In genomic region chr11:118610128-118610527, GRCm38 (mm10) we compare ENCODE assay signal across 12 mouse cellular contexts.
A peak's percentile ranks its signal among the peaks of the same experiment; 100 is the strongest.
DNase-seq lines count a peak whose midpoint lies in the region; ATAC-seq and TF ChIP-seq lines count a peak whose summit lies in the region.
"Had no signal": no experiment of that assay in that cellular context is flagged by ENCODE, and none has a peak within 500 bp of the region (broad histone marks: within the 10 kb centered on the region; RNA-seq: fewer than 3 reads in every experiment).

No protein-coding gene starts in this region.

- H3K36me3 ChIP-seq in kidney, postnatal 0 days (ENCODE audit: insufficient read depth, low read length): no peaks in the 10 kb centered on the region
- H3K36me3 ChIP-seq in forebrain, postnatal 0 days (ENCODE audit: insufficient read depth): no peaks in the 10 kb centered on the region
- H3K36me3 ChIP-seq in midbrain, postnatal 0 days (ENCODE audit: insufficient read depth, low read length): no peaks in the 10 kb centered on the region
- H3K36me3 ChIP-seq: kidney, embryonic 15.5 days; liver, embryonic 13.5 days had no signal

- peak overlapping the region; percentile 16; the same call in 1 of the 2 replicates for H3K4me2 ChIP-seq in kidney, postnatal 0 days (ENCODE audit: low read length)
- peak overlapping the region; percentile 37 for H3K4me2 ChIP-seq in forebrain, postnatal 0 days (ENCODE audit: low read depth)
- peak overlapping the region; percentile 33 for H3K4me2 ChIP-seq in midbrain, postnatal 0 days (ENCODE audit: low read depth, low read length, poor library complexity, severe bottlenecking)
- H3K4me2 ChIP-seq: kidney, embryonic 15.5 days; liver, embryonic 13.5 days had no signal

- H3K4me1 ChIP-seq in kidney, postnatal 0 days (replicated peaks; ENCODE audit: insufficient read depth, low read length): no peaks in the 10 kb centered on the region
- H3K4me1 ChIP-seq in forebrain, postnatal 0 days (ENCODE audit: insufficient read depth): no peaks in the 10 kb centered on the region
- peaks cover 10% of the 10 kb centered on the region for H3K4me1 ChIP-seq in midbrain, postnatal 0 days (ENCODE audit: insufficient read depth, low read length)
- H3K4me1 ChIP-seq: liver, embryonic 13.5 days had no signal

- no peak for ATAC-seq in kidney, postnatal 0 days (replicated peaks; ENCODE audit: low FRiP score, low read depth)
- ATAC-seq in forebrain, postnatal 0 days: no peak
- ATAC-seq in midbrain, postnatal 0 days (ENCODE audit: low FRiP score): no peak

- no peak overlapping the region for H3K27ac ChIP-seq in kidney, postnatal 0 days
- H3K27ac ChIP-seq in forebrain, postnatal 0 days (ENCODE audit: low read depth, low read length): no peak overlapping the region
- no peak overlapping the region for H3K27ac ChIP-seq in midbrain, postnatal 0 days (ENCODE audit: low read depth, low read length)
- H3K27ac ChIP-seq: kidney, embryonic 15.5 days; liver, embryonic 13.5 days had no signal

- WGBS in kidney, postnatal 0 days: 2% methylated on average over 10 of the region's 14 CpGs
- WGBS in forebrain, postnatal 0 days: 2% methylated on average over 12 of the region's 14 CpGs
- WGBS in midbrain, postnatal 0 days: 5% methylated on average over 11 of the region's 14 CpGs

- DNase-seq in kidney, postnatal 0 days (ENCODE audit: low spot score): no peak
- no peak for DNase-seq in kidney, postnatal 14 days
- peak; percentile 54 for DNase-seq in R1 (ENCODE audit: low read depth, low spot score)
- DNase-seq in forebrain, postnatal 0 days: no peak
- DNase-seq in midbrain, postnatal 0 days (ENCODE audit: low spot score): no peak
- DNase-seq in cerebellum, adult 9-11 months: no peak
- no peak for DNase-seq in spleen, postnatal 36 days (ENCODE audit: low spot score in 2 of 2)
- DNase-seq in spleen, adult 12 weeks (ENCODE audit: low spot score): no peak
- DNase-seq: gastrocnemius, postnatal 14 days; heart, postnatal 14 days; liver, embryonic 13.5 days had no signal

- TF ChIP-seq CTCF in kidney, postnatal 0 days (IDR thresholded peaks at IDR 0.05; ENCODE audit: low read depth): no peak
- no peak for TF ChIP-seq CTCF in forebrain, postnatal 0 days (IDR thresholded peaks at IDR 0.05; ENCODE audit: low read depth)
- TF ChIP-seq CTCF in midbrain, postnatal 0 days (IDR thresholded peaks at IDR 0.05): no peak

- no peak overlapping the region for H3K4me3 ChIP-seq in kidney, postnatal 0 days (replicated peaks; ENCODE audit: low read depth, low read length)
- no peak overlapping the region for H3K4me3 ChIP-seq in forebrain, postnatal 0 days (ENCODE audit: low read depth, low read length)
- H3K4me3 ChIP-seq in midbrain, postnatal 0 days (ENCODE audit: low read depth, low read length): 0 out of 2 replicates have a peak overlapping the region, but pooled peaks have one; percentile 5
- H3K4me3 ChIP-seq: kidney, embryonic 15.5 days; liver, embryonic 13.5 days had no signal

- no peak overlapping the region for H3K9ac ChIP-seq in kidney, postnatal 0 days (ENCODE audit: low read depth, low read length)
- no peak overlapping the region for H3K9ac ChIP-seq in forebrain, postnatal 0 days
- H3K9ac ChIP-seq in midbrain, postnatal 0 days (replicated peaks; ENCODE audit: low read length, poor library complexity, severe bottlenecking): 0 out of 2 replicates have a peak overlapping the region, but pooled peaks have one; percentile 19
- H3K9ac ChIP-seq: kidney, embryonic 15.5 days; liver, embryonic 13.5 days had no signal

- no peaks in the 10 kb centered on the region for H3K9me3 ChIP-seq in kidney, postnatal 0 days (replicated peaks; ENCODE audit: low read length)
- H3K9me3 ChIP-seq in forebrain, postnatal 0 days (ENCODE audit: low read length): no peaks in the 10 kb centered on the region
- no peaks in the 10 kb centered on the region for H3K9me3 ChIP-seq in midbrain, postnatal 0 days (ENCODE audit: low read length)
- H3K9me3 ChIP-seq: kidney, embryonic 15.5 days; liver, embryonic 13.5 days had no signal

- H3K27me3 ChIP-seq in kidney, postnatal 0 days (ENCODE audit: insufficient read depth, low read length): 0 out of 2 replicates have a peak, but pooled peaks cover 8% of the 10 kb centered on the region
- H3K27me3 ChIP-seq in forebrain, postnatal 0 days (ENCODE audit: insufficient read depth, low read length): no peaks in the 10 kb centered on the region
- no peaks in the 10 kb centered on the region for H3K27me3 ChIP-seq in midbrain, postnatal 0 days (ENCODE audit: insufficient read depth, low read length)
